Mouse (Mus musculus): ENCODE measurements around the gene Cfap69. TPM values are rescaled to one million over a fixed set of nuclear protein-coding genes. Genes with fewer than 3 reads are reported as not detected.
"Not testable (repeated sequence)": the region's sequence is repeated elsewhere in the genome, so short reads cannot be mapped to it uniquely, and the experiment has no call there.

Cfap69 gene
- total RNA-seq (2021) = 10 to 100 TPM; 21.6 to 23.0 TPM
- long read RNA-seq, experiment 1, full-length matches to known transcripts = 5 of 13 reads
- long read RNA-seq, experiment 1, partial matches to known transcripts = 0 of 13 reads
- long read RNA-seq, experiment 1, other reads (novel, unspliced or antisense) = 8 of 13 reads
- long read RNA-seq, experiment 2, full-length matches to known transcripts = 4 of 13 reads
- long read RNA-seq, experiment 2, partial matches to known transcripts = 0 of 13 reads
- long read RNA-seq, experiment 2, other reads (novel, unspliced or antisense) = 9 of 13 reads

DNA sequence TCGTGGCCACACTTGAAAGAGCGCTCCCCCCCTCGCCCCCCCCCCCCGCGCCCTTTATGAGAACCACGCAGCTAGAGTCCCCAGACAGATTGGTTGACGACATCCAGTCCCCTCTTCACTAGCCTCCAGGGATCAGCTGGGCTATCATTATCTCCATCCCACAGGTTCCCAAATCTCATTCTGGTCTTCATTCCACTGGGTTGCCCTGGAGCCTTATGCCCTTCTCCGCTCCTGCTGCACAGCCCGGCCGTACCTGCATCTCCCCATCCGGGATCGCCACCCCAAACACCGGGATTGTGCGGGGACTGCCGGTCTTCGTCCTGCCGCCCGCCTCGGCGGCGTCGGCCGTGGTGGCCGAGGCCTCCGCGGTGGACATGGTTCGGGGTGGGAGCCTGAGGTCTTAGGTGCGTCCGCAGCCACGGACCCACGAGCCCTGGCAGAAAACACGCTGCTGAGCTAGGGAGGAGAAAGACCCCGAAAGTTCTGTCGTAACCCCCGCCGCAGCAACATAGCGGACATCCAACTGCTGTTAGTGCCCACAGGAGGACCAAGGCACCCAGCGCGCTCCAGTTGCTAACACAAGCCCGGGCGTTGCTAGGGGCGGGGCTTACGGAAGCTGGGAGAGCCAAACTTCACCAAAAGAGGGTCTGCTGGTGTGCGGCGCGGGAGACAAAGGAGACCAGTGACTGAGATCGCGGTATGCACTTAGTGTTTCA, at the start of gene Cfap69:
Cfap69 (minus strand) TSS at position 585 of the 716 bp plus-strand sequence.
- intact Hi-C loops (cut with DNase I) = no loop called here
- peak; percentile 85 to 89 for DNase-seq (ENCODE audit: low spot score in 2 of 2)

DNA sequence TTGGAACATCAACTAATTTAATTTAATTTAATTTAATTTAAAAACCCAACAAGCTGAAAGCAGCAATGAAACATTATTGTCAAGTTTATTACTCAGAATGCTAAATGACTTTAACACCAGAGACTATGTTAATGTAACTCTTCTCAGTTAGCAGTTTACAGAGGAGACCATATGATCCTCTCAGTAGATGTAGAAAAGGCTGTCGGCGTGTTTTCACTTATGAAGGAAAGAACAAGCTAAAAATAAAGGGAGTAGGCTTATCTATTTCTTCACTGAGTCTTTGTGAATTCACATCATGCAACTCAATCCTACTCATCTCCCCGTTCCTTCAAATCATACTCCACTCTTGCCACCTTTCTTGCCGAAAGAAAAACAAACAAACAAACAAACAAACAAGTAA, 47.0 kb upstream of the Cfap69 start:
- intact Hi-C loops (cut with DNase I) = no loop called here
- peak; percentile 24 to 58 for DNase-seq (ENCODE audit: low spot score in 2 of 2)

DNA sequence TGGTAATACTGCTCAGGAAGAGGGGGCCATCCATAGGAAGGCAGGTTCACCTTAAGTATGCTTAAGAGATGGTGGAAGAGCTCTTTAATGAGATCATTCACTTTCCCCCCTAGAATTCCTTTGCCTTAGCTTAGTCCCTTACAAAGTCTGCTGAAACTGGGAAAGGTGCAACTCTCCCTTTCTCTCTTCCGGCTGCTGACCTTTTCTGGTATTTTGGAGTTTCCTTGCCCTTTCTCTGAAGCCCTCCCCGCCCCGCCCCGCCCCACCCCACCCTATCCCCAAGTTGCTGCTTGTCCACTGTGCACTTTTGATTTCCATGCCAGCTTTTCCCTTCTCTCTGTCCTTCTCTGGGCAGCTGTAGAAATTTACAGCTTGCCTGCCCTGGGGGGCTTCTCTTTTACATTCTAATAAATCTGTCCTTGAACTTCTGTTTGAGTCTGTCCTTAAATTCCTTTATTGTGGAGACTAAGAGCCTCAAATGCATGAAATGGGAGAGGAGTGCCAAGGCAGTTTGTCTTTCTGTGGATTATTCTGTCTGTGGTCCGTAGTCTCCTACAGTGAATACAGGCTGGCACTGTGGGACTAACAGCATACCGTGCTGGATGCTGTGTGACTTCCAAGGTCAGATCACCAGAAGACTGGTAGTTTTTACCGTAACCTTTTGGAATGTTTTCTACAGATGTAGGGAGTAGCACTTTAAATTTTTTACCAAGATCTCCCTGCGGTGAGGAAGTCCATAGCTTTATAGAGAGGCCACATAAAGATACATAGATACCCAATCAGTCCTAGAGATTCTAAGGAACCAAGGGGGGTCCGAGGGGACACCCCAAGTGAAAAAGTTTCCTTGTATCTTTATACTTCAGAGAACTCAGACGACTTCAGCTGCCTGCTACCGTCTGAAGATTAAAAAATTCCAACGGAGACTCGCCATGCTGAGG, 43.6 kb upstream of the Cfap69 start:
- intact Hi-C loops (cut with DNase I) = no loop called here
- no peak for DNase-seq (ENCODE audit: low spot score in 2 of 2)

DNA sequence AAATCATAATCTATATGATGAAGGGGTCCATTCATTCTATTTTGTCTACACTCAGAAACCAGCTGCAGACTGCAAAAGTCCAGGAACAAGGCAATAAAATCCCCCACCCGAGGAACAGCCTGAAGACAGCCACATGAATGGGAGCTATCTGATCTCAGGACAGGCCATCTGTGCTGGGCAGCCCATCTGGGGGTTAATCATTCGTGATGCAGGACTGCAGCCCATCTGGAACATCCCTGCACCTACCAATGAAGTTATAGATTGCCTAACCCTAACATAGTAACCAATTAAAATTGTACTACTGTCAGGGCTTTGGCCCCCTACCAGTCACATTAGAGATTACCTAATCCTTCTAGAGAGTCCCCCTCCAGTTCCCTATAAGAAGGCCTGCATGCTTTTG, 41.0 kb upstream of the Cfap69 start:
- intact Hi-C loops (cut with DNase I) = no loop called here
- DNase-seq (ENCODE audit: low spot score in 2 of 2) = no peak

DNA sequence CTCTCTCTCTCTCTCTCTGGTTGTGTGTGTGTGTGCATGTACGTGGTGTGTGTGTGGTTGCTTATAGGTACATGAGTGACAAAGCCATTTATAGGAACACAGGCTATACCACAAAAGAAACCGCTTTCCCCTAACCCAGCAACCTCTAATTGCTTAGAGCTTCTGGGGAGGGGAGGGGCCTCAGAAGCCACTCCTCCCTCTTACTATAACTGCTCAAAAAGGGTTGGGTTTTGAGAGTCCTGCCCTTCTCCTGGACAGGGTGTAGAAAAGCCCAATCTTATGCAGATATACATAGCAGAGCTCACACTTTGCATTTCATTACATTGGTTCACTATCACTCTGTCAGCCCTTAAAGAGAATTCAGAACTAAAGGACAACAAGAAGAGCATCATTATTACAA, 36.3 kb upstream of the Cfap69 start:
- intact Hi-C loops (cut with DNase I) = no loop called here
- DNase-seq (ENCODE audit: low spot score in 2 of 2) = no peak

DNA sequence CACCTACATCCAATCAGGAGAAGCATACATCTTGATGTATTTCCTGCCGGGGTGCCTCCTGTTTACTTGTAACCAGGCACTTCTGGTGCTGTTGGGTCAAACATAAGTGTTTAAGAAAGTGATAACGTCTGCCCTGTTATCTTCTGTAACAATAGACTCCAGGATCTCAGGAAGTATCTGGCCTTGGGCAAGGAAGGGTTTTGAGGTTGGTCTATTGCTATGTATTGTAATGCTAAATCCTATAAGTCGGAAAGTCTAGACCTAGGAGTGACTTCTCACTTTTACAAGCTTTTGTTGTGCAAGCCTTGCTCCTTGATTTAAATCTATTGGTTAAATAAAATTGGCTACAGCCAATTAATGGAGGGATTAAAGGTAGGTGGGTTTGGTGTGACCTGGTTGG, 34.8 kb upstream of the Cfap69 start:
- intact Hi-C loops (cut with DNase I) = no loop called here

DNA sequence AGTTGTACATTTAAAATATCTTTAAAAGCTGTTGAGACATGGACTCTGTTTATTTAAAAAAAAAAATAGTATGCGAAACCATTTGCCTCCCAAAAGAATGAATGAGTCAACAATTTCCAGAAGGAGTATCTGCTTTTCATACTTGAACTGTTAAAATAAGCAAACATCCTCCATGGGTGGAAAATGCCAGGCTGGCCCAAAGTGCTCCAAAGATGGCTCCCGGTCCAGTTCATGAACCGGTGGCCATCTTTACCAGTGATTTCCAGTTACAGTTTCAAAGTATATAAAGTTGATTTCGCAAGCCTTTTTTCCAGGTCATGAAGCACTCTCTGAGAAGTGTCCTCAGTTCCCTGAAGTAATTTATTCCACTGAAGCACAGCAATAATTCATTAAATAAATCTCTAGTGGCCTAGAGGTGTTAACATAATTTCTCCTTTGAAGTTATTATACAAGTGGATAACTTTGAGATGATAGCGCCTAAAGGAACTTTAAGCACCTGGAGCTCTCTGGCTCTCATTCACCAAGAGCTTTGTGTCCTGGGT, 31.4 kb upstream of the Cfap69 start:
- intact Hi-C loops (cut with DNase I) = no loop called here
- no peak for DNase-seq (ENCODE audit: low spot score in 2 of 2)

More for the DNA sequence above, 34.8 kb upstream of the Cfap69 start:
- DNase-seq (ENCODE audit: low spot score in 2 of 2) = no peak

DNA sequence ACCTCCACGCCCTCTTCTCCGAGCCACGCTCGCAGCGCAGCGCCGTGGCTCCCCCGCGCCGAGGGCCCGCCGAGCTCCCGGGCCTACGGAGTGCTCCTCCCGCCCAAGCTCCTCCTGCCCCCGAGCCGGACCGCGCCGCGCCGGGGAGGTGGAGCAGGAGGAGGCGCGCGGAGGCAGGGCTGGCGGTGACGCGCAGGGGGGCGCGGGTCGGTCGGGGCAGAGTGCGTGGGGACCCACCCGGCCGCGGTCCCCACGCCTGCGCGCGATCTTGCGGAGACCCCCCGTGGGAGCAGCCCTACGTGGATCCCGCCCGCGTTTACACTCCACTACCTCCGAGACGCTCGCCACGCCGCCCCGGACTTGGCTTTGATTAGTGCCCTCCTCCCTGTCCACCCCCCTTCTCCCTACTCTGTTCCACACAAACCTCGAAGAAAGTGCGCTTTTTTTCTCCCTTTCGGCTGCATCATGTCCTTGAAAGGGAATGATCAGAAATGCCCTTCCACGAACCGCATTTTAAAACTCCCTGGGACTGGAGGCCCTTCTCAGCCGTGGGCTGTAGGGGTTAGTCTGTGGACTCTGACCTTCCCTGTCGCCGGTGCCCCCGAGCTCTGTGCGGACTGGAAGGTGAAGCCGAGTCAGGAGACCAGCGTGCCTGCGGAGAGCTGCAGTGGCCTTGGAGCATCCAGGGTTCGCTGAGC, 30.1 kb upstream of the Cfap69 start, which contains the start of gene Steap2:
Steap2 (minus strand) TSS at position 623 of the 698 bp plus-strand sequence.
- DNase-seq (ENCODE audit: low spot score in 2 of 2) = peak in 1 of 2 experiments; percentile 18
- intact Hi-C loops (cut with DNase I) = no loop called here

DNA sequence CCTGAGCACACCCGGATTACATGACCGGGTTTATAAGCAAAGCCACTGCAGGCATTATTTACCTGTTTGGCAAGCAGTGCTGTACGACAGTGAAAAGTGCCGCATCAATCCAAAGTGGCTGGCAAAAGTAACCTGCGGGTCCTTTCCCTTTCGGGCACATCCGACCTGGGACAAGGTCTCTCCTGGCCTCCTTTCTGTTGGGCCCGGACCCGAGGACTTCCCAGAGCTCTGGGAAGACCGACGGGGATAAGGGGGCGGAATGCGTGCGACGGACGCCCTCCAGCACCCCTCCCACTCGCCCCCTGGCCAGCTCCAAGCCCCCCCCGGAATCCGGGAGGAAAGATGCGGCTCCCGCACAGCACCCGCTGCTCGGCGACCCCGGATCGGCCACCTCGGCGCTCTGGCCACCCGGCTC, 29.5 kb upstream of the Cfap69 start:
- intact Hi-C loops (cut with DNase I) = no loop called here
- no peak for DNase-seq (ENCODE audit: low spot score in 2 of 2)

DNA sequence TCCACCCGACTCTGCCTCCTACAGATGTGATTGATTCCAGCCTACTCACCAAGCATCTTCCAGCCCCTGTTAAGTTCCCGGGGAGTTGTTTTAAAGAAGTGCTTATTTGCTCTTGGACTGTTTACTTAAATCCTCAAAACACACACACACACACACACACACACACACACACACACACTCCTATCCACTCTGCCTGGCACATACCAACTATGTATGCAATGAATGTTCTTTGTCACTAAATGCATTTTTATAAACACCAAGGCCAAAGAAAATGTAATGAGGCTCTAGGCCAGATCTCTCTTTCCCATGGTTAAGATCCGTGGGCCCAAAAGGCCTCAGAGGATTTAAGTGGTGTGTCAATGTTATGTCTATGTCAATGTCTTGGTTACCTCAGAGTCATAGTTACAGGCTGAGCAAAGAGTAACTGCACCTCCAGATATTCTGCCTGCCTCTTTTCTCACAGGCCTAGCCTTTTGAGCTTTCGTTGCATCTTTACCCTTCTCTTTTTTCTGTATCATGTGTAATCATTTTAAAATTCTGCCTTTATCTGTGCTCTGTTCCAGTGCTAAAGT, 28.2 kb upstream of the Cfap69 start:
- intact Hi-C loops (cut with DNase I) = no loop called here
- no peak for DNase-seq (ENCODE audit: low spot score in 2 of 2)

DNA sequence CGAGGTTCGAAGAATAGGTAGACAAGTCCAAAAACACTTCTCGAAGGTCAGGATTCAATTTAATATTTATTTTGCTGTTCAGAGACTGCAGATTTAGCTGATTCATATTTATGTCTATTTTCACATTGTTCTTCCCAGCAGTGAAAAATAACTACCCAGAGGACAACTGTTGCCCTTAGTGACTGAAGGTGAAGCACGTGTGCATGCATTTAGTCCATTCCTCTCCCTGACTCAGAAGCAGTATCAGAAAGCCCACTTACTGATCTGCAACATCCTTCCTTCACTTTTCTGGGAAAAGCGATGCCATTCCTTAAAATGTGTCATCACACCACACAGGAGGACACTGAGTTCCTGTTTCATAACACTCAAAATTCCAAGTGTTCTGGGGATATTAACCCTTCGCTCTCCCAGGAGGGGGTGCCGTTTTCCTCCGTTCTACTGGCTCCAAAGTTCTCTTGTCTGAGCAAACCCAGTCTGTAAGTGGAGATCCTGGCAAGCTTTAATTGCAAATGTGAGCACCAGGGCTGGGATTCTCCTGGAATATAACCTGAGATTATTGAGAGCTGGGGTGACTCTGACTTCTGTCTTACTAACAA, 25.0 kb upstream of the Cfap69 start:
- intact Hi-C loops (cut with DNase I) = no loop called here

DNA sequence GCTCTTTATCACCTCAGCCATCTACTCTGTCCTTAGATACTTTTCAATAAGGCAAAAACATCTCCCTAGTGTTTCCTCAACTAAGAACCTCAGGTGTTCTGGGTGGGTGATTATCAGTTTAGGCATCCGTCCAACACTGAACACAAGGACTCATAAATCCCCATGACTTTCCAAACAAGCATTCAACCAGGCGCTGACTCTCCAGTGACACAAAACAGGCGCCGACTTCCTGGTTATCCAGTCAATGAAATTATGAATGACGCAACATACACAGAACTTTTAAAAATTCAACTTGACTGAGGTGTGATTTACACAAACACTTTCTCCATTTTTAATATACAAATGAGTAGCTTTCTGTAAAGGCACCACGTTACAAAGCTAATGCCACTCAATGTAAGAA, 24.2 kb upstream of the Cfap69 start:
- intact Hi-C loops (cut with DNase I) = no loop called here
- DNase-seq (ENCODE audit: low spot score in 2 of 2) = no peak

More for the DNA sequence above, 25.0 kb upstream of the Cfap69 start:
- DNase-seq (ENCODE audit: low spot score in 2 of 2) = no peak

DNA sequence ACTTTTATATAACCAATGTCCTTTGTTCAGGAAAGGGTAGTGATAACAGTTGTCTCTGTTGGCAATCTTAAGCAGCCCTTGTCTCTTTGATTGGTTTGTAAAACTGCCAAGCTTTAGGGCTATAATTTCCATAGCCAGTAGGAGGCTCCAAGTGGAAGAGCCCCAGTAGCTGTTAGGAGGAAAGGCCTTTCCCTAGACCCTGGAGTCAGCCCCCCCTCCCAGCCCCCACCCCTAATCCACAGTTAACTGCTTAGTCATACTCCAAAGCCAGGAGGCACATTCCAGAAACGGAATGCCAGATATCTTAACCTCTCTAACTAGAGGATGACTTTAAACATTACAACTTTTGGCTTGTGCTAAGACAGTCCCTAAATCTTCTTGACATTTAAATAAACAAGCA, 22.9 kb upstream of the Cfap69 start:
- DNase-seq (ENCODE audit: low spot score in 2 of 2) = no peak
- intact Hi-C loops (cut with DNase I) = no loop called here

DNA sequence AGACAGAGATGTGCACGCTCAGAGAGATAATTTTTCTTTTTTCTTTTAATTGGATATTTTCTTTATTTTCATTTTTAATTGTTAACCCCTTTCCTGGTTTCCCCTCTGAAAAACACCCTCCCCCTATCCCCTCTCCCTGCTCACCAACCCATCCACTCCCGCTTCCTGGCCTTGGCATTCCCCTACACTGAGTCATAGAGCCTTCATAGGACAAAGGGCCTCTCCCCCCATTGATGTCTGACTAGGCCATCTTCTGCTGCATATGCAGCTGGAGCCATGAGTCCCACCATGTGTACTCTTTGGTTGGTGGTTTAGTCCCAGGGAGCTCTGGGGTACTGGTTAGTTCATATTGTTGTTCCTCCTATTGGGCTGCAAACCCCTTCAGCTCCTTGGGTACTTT, 20.9 kb upstream of the Cfap69 start:
- intact Hi-C loops (cut with DNase I); DNase-seq (ENCODE audit: low spot score in 2 of 2): not testable (repeated sequence)

DNA sequence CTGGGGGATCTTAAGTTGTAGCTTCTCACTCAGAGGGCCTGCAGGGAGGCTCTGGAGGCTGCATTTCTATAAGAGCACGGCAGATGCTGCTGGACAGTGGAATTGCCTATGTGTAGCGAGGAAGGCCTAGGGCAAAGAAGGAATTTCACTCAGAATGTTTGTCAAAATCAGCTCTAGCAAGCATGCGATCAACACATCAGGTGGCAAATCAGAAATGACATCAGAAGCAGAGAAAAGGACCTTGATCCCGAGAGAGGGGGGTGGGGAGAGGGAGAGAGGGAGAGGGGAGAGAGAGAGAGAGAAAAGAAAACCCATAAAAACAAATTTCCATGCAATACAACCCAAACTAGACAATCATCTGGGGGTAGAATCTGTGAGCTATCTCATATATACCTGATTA, 19.3 kb upstream of the Cfap69 start:
- no peak for DNase-seq (ENCODE audit: low spot score in 2 of 2)
- intact Hi-C loops (cut with DNase I) = no loop called here

DNA sequence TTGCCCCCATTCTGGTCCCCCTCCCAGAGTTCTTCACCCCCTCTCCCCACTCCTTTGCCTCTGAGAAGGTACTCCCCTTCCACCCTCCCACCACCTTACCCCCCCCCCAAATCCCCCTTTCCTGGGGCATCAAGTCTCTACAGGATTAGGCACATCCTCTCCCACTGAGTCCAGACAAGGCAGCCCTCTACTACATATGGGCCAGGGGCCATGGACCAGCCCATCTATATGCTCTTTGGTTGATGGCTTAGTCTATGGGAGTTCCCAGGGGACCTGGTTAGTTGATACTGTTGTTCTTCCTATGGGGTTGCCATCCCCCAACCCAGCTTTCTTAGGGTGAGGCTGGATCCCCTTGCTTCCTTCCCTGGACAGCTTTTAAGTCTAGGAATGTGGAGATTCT, 15.4 kb upstream of the Cfap69 start:
- intact Hi-C loops (cut with DNase I) = no loop called here
- DNase-seq (ENCODE audit: low spot score in 2 of 2) = no peak

DNA sequence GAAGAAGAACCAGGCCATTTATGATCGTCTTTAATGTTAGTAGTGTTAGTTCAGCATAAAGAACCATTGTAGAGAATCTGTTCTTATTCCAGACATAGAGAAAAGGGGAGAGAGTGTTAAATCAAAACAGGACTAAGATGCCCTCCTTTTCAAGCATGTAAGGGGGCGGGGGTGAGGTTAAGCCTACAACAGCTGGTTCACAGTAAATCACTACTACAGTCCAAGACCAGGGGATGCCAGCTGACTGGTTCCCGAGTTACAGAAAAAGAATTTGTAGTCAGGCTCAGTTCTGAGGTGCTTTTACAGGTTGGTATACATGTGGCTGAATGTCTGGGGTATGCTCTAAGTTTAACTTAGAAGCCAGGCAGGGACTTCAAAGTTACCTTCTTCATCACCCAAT, 12.0 kb upstream of the Cfap69 start:
- intact Hi-C loops (cut with DNase I) = no loop called here
- DNase-seq (ENCODE audit: low spot score in 2 of 2) = no peak

DNA sequence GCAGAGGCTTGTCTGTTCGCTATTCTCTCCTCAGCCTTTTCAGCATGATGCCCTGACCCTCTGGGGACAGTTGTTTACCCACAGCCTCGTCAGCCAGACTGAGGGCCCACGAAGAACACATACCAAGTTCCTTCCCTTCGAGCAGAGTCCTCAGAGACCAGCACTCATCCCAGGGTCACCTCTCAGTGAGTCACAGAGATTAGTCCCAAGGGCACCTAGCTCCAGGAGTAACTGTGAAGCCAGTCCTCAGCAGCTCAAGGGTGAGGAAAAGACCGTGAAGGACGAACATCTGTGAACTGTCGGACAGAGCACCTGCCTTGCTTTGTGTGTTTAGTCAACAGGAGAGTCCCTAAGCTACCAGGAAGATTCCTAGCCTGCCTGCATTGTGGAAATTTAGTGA, 4.9 kb upstream of the Cfap69 start:
- no peak for DNase-seq (ENCODE audit: low spot score in 2 of 2)
- intact Hi-C loops (cut with DNase I) = no loop called here
